Mouse (Mus musculus): ENCODE results near the gene Krtap19-5. TPM values are rescaled to one million over a fixed set of nuclear protein-coding genes. Genes with fewer than 3 reads are reported as not detected.

Krtap19-5 gene
- total RNA-seq, 1 experiment, result not detected

GRCm38 (mm10) chr16:88864887-88865407 is 31.3 kb downstream of the Krtap19-5 start:
- no peaks in the 10 kb centered on the region for H3K36me3 ChIP-seq (ENCODE audit: control insufficient read depth, insufficient read depth, low read length, poor library complexity, severe bottlenecking)
- H3K4me1 ChIP-seq (ENCODE audit: control insufficient read depth in 2 of 2, insufficient read depth in 2 of 2, low read length in 2 of 2, poor library complexity in 1 of 2), result no peaks in the 10 kb centered on the region
- no peak overlapping the region for H3K9ac ChIP-seq (ENCODE audit: insufficient read depth, low read depth, low read length, poor library complexity, severe bottlenecking)
- no peak overlapping the region for H3K4me3 ChIP-seq (ENCODE audit: insufficient read depth in 1 of 2, low read depth in 1 of 2, low read length in 2 of 2, poor library complexity in 1 of 2, severe bottlenecking in 1 of 2)
- in situ Hi-C loops (cut with MboI; ENCODE audit: low sequenced_read_pairs in 2 of 2, unreplicated experiment in 2 of 2), result no loop called here
- no peak for DNase-seq (ENCODE audit: low read depth, low spot score)
- no peaks in the 10 kb centered on the region for H3K9me3 ChIP-seq (ENCODE audit: control insufficient read depth, insufficient read depth, low read depth, low read length)
- no peak for TF ChIP-seq HCFC1 (IDR thresholded peaks at IDR 0.05; ENCODE audit: borderline replicate concordance, insufficient read depth, low read length)
- TF ChIP-seq CHD2 (IDR thresholded peaks at IDR 0.05; ENCODE audit: low read depth, low read length), result no peak
- TF ChIP-seq ZC3H11A (IDR thresholded peaks at IDR 0.05; ENCODE audit: borderline replicate concordance, low read depth, low read length), result no peak
- TF ChIP-seq ZNF384 (IDR thresholded peaks at IDR 0.05; ENCODE audit: low read depth, low read length), result no peak
- TF ChIP-seq MAFK (IDR thresholded peaks at IDR 0.05; ENCODE audit: insufficient read depth, low read depth, low read length), result no peak
- H3K27ac ChIP-seq (ENCODE audit: insufficient read depth, low read depth, low read length, poor library complexity, severe bottlenecking), result no peak overlapping the region

GRCm38 (mm10) chr16:88851450-88851849 is 44.8 kb downstream of the Krtap19-5 start:
- in situ Hi-C loops (cut with MboI; ENCODE audit: low sequenced_read_pairs in 2 of 2, unreplicated experiment in 2 of 2), result no loop called here
- Histone ChIP-seq H3K9me3 (ENCODE audit: control insufficient read depth, insufficient read depth, low read depth, low read length) (no peaks in the 10 kb centered on the region), H3K9ac (ENCODE audit: insufficient read depth, low read depth, low read length, poor library complexity, severe bottlenecking) (no peak overlapping the region), H3K36me3 (ENCODE audit: control insufficient read depth, insufficient read depth, low read length, poor library complexity, severe bottlenecking) (no peaks in the 10 kb centered on the region), H3K27ac (ENCODE audit: insufficient read depth, low read depth, low read length, poor library complexity, severe bottlenecking) (no peak overlapping the region), H3K4me3 (ENCODE audit: insufficient read depth in 1 of 2, low read depth in 1 of 2, low read length in 2 of 2, poor library complexity in 1 of 2, severe bottlenecking in 1 of 2) (no peak overlapping the region), H3K4me1 (ENCODE audit: control insufficient read depth in 2 of 2, insufficient read depth in 2 of 2, low read length in 2 of 2, poor library complexity in 1 of 2) (no peaks in the 10 kb centered on the region)
- TF ChIP-seq ZC3H11A (IDR thresholded peaks at IDR 0.05; ENCODE audit: borderline replicate concordance, low read depth, low read length) (peak; percentile 66; the same call in 1 of the 2 replicates), HCFC1 (IDR thresholded peaks at IDR 0.05; ENCODE audit: borderline replicate concordance, insufficient read depth, low read length) (no peak), ZNF384 (IDR thresholded peaks at IDR 0.05; ENCODE audit: low read depth, low read length) (no peak), CHD2 (IDR thresholded peaks at IDR 0.05; ENCODE audit: low read depth, low read length) (no peak), MAFK (IDR thresholded peaks at IDR 0.05; ENCODE audit: insufficient read depth, low read depth, low read length) (no peak)
- peak; percentile 29 for DNase-seq (ENCODE audit: low read depth, low spot score)

- H3K9me3 ChIP-seq (ENCODE audit: control insufficient read depth, insufficient read depth, low read depth, low read length), result no peaks in the 10 kb centered on the region
- TF ChIP-seq ZC3H11A (IDR thresholded peaks at IDR 0.05; ENCODE audit: borderline replicate concordance, low read depth, low read length) (no peak), MAFK (IDR thresholded peaks at IDR 0.05; ENCODE audit: insufficient read depth, low read depth, low read length) (no peak), ZNF384 (IDR thresholded peaks at IDR 0.05; ENCODE audit: low read depth, low read length) (no peak), CHD2 (IDR thresholded peaks at IDR 0.05; ENCODE audit: low read depth, low read length) (no peak), HCFC1 (IDR thresholded peaks at IDR 0.05; ENCODE audit: borderline replicate concordance, insufficient read depth, low read length) (no peak)
- in situ Hi-C loops (cut with MboI; ENCODE audit: low sequenced_read_pairs in 2 of 2, unreplicated experiment in 2 of 2), result no loop called here
- H3K4me3 ChIP-seq (ENCODE audit: insufficient read depth in 1 of 2, low read depth in 1 of 2, low read length in 2 of 2, poor library complexity in 1 of 2, severe bottlenecking in 1 of 2), result no peak overlapping the region
- no peak for DNase-seq (ENCODE audit: low read depth, low spot score)
- H3K27ac ChIP-seq (ENCODE audit: insufficient read depth, low read depth, low read length, poor library complexity, severe bottlenecking), result no peak overlapping the region
- H3K9ac ChIP-seq (ENCODE audit: insufficient read depth, low read depth, low read length, poor library complexity, severe bottlenecking), result no peak overlapping the region
- no peaks in the 10 kb centered on the region for H3K36me3 ChIP-seq (ENCODE audit: control insufficient read depth, insufficient read depth, low read length, poor library complexity, severe bottlenecking)
- no peaks in the 10 kb centered on the region for H3K4me1 ChIP-seq (ENCODE audit: control insufficient read depth in 2 of 2, insufficient read depth in 2 of 2, low read length in 2 of 2, poor library complexity in 1 of 2)
These were observed 47.7 kb downstream of the Krtap19-5 start for GRCm38 (mm10) chr16:88848558-88848957.

GRCm38 (mm10) chr16:88847363-88847762 is 48.9 kb downstream of the Krtap19-5 start:
- Histone ChIP-seq H3K27ac (ENCODE audit: insufficient read depth, low read depth, low read length, poor library complexity, severe bottlenecking) (no peak overlapping the region), H3K9me3 (ENCODE audit: control insufficient read depth, insufficient read depth, low read depth, low read length) (no peaks in the 10 kb centered on the region), H3K36me3 (ENCODE audit: control insufficient read depth, insufficient read depth, low read length, poor library complexity, severe bottlenecking) (no peaks in the 10 kb centered on the region), H3K4me3 (ENCODE audit: insufficient read depth in 1 of 2, low read depth in 1 of 2, low read length in 2 of 2, poor library complexity in 1 of 2, severe bottlenecking in 1 of 2) (no peak overlapping the region), H3K4me1 (ENCODE audit: control insufficient read depth in 2 of 2, insufficient read depth in 2 of 2, low read length in 2 of 2, poor library complexity in 1 of 2) (no peaks in the 10 kb centered on the region), H3K9ac (ENCODE audit: insufficient read depth, low read depth, low read length, poor library complexity, severe bottlenecking) (no peak overlapping the region)
- no peak for TF ChIP-seq MAFK (IDR thresholded peaks at IDR 0.05; ENCODE audit: insufficient read depth, low read depth, low read length)
- TF ChIP-seq CHD2 (IDR thresholded peaks at IDR 0.05; ENCODE audit: low read depth, low read length), result no peak
- no peak for TF ChIP-seq ZNF384 (IDR thresholded peaks at IDR 0.05; ENCODE audit: low read depth, low read length)
- no peak for TF ChIP-seq ZC3H11A (IDR thresholded peaks at IDR 0.05; ENCODE audit: borderline replicate concordance, low read depth, low read length)
- TF ChIP-seq HCFC1 (IDR thresholded peaks at IDR 0.05; ENCODE audit: borderline replicate concordance, insufficient read depth, low read length), result no peak
- no peak for DNase-seq (ENCODE audit: low read depth, low spot score)
- in situ Hi-C loops (cut with MboI; ENCODE audit: low sequenced_read_pairs in 2 of 2, unreplicated experiment in 2 of 2), result no loop called here

Other genes with a start within 250 kb of the Krtap19-5 start
- gene Krtap26-1, start 248.7 kb downstream of the Krtap19-5 start, total RNA-seq (2012; rRNA removed), result not detected in 2 replicates
- not detected in 2 replicates for gene Krtap27-1, start 224.8 kb downstream of the Krtap19-5 start, total RNA-seq (2012; rRNA removed)
- not detected in 2 replicates for gene 2310061N02Rik, start 188.5 kb downstream of the Krtap19-5 start, total RNA-seq (2012; rRNA removed)
- not detected in 2 replicates for gene Krtap13-1, start 167.6 kb downstream of the Krtap19-5 start, total RNA-seq (2012; rRNA removed)
- gene Krtap13, start 144.8 kb downstream of the Krtap19-5 start, total RNA-seq (2012; rRNA removed), result not detected in 2 replicates
- gene 2310034C09Rik, start 137.6 kb downstream of the Krtap19-5 start, total RNA-seq (2012; rRNA removed), result not detected in 2 replicates
- gene 2310057N15Rik, start 122.3 kb downstream of the Krtap19-5 start, total RNA-seq (2012; rRNA removed), result not detected in 2 replicates
- gene Gm5965, start 118.6 kb downstream of the Krtap19-5 start, total RNA-seq (2012; rRNA removed), result not detected in 2 replicates
- not detected in 2 replicates for gene Gm20741, start 84.2 kb downstream of the Krtap19-5 start, total RNA-seq (2012; rRNA removed)
- gene Krtap15, start 76.2 kb downstream of the Krtap19-5 start, total RNA-seq (2012; rRNA removed), result not detected in 2 replicates
- not detected in 2 replicates for gene Krtap14, start 70.3 kb downstream of the Krtap19-5 start, total RNA-seq (2012; rRNA removed)
- gene Krtap19-1, start 27.0 kb downstream of the Krtap19-5 start, total RNA-seq (2012; rRNA removed), result not detected in 2 replicates
- not detected in 2 replicates for gene Krtap19-2, start 22.2 kb downstream of the Krtap19-5 start, total RNA-seq (2012; rRNA removed)
- not detected in 2 replicates for gene Krtap19-3, start 18.4 kb downstream of the Krtap19-5 start, total RNA-seq (2012; rRNA removed)
- gene Krtap19-4, start 11.4 kb downstream of the Krtap19-5 start, total RNA-seq (2012; rRNA removed), result not detected in 2 replicates
- gene Krtap19-9b, start 35.8 kb upstream of the Krtap19-5 start, total RNA-seq (2012; rRNA removed), result not detected in 2 replicates
- gene Krtap16-3, start 66.4 kb upstream of the Krtap19-5 start, total RNA-seq (2012; rRNA removed), result not detected in 2 replicates
- not detected in 2 replicates for gene Krtap22-2, start 114.3 kb upstream of the Krtap19-5 start, total RNA-seq (2012; rRNA removed)
- gene Gm10229, start 118.8 kb upstream of the Krtap19-5 start, total RNA-seq (2012; rRNA removed), result not detected in 2 replicates
- gene Krtap6-1, start 135.2 kb upstream of the Krtap19-5 start, total RNA-seq (2012; rRNA removed), result not detected in 2 replicates
- gene Gm10228, start 145.0 kb upstream of the Krtap19-5 start, total RNA-seq (2012; rRNA removed), result not detected in 2 replicates
- 0.80 and 1.1 TPM in 2 replicates for gene Krtap6-5, start 151.4 kb upstream of the Krtap19-5 start, total RNA-seq (2012; rRNA removed)
- not detected in 2 replicates for gene 1110025L11Rik, start 167.5 kb upstream of the Krtap19-5 start, total RNA-seq (2012; rRNA removed)
- not detected in 2 replicates for gene Krtap6-3, start 187.6 kb upstream of the Krtap19-5 start, total RNA-seq (2012; rRNA removed)
- gene Gm6358, start 244.4 kb upstream of the Krtap19-5 start, total RNA-seq (2012; rRNA removed), result not detected in 2 replicates

Measured in ES-E14 (cell line).